Mouse (Mus musculus) hindbrain, embryonic 10.5 days (tissue): ENCODE measurements around the gene Rpl37. TPM values are rescaled to one million over a fixed set of nuclear protein-coding genes. Genes with fewer than 3 reads are reported as not detected.
A peak's percentile ranks its signal among the peaks of the same experiment; 100 is the strongest.

Experiments
- DNase-seq: peaks from one replicate; pipeline ENCODE4 v3.0.0-alpha.2; 2017; ENCODE audit warnings: low spot score
- H3K27ac ChIP-seq: fragments of 300-500 bp; sonication (generic); 2 replicates; pipeline ENCODE4 v1.5.1; 2016; ENCODE audit warnings: mild to moderate bottlenecking, moderate library complexity
- H3K27me3 ChIP-seq: fragments of 300-500 bp; sonication (generic); 2 replicates; pipeline ENCODE4 v1.6.1; 2016; ENCODE audit warnings: mild to moderate bottlenecking; ENCODE audit not compliant: poor library complexity, insufficient read depth, severe bottlenecking
- H3K36me3 ChIP-seq: fragments of 300-500 bp; sonication (generic); 2 replicates; pipeline ENCODE4 v1.6.1; 2016; ENCODE audit warnings: mild to moderate bottlenecking, moderate library complexity
- H3K4me1 ChIP-seq: fragments of 300-500 bp; sonication (generic); replicated peaks from 2 replicates; pipeline ENCODE4 v1.6.1; 2016; ENCODE audit warnings: mild to moderate bottlenecking
- H3K4me3 ChIP-seq: fragments of 300-500 bp; sonication (generic); 2 replicates; pipeline ENCODE4 v1.5.1; 2016; ENCODE audit warnings: mild to moderate bottlenecking, moderate library complexity
- H3K9me3 ChIP-seq: fragments of 300-500 bp; sonication (generic); 2 replicates; pipeline ENCODE4 v1.6.1; 2016; ENCODE audit warnings: mild to moderate bottlenecking, moderate library complexity
- WGBS: fragments of 180-500 bp; shearing (Covaris S2); methylation state at CpG from one replicate; pipeline ENCODE4 v1.1.7; 2016; 5-methylcytosine and 5-hydroxymethylcytosine counted together
- polyA plus RNA-seq: library from polyadenylated mRNA; unstranded; fragments of >200 nt; fragmentation: Nextera tagmentation; extraction: Ambion mirVana; gene quantifications from 2 replicates; pipeline ENCODE4 v1.2.1, GENCODE M21; 2016

Gene Rpl37
- polyA plus RNA-seq, 1 experiment from 2014 or later = 417 TPM

DNA sequence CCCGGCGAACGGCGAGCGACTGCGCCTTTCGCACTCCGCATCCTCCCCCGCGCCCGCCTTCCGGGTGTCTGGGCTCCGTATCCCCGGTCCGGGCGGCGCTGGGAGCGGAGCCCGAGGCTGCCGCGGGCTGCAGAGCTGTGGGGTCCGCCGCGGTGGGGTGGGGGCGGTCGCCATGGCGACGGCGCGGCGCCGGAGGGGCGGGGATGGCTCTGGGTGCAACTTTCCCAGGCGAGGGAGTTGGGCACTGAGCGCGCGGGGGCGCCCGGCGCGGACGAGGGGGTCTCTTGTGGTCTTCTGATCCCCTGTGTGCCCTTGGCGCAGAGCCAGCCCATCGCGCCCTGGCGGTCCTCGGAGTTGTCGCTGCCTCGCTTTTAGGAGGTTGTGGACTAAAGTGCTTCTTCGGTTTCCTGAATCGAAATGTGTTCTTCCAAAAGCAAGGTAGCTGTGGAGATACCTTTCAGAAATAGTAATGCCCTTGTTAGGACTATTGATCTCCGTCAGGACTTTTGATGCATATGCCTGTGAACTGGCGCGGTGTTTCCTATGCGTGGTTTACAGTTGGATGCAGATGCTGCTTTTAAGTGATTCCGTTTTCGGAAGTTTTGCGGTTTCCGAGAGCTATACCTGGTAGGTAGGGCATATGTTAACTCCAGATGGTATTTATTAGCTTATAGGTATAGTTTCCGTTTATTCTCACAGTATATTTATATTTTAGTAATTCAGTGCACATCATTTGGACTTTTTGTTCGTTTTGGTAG lies 27.8 kb downstream of the Rpl37 start:
- H3K36me3 ChIP-seq = no peaks in the 10 kb centered on the region
- DNase-seq = peak; percentile 83
- no peaks in the 10 kb centered on the region for H3K9me3 ChIP-seq
- H3K4me3 ChIP-seq = peak overlapping the region; percentile 84
- peak overlapping the region; percentile 95 for H3K27ac ChIP-seq
- 2% methylated on average over 61 of the region's 61 CpGs for WGBS
- no peaks in the 10 kb centered on the region for H3K27me3 ChIP-seq
- peaks cover 18% of the 10 kb centered on the region for H3K4me1 ChIP-seq

GRCm38 (mm10) chr15:5145196-5145945 lies 28.9 kb downstream of the Rpl37 start:
- peaks cover 18% of the 10 kb centered on the region for H3K4me1 ChIP-seq
- no peak for DNase-seq
- H3K36me3 ChIP-seq = no peaks in the 10 kb centered on the region
- no peaks in the 10 kb centered on the region for H3K27me3 ChIP-seq
- H3K9me3 ChIP-seq = no peaks in the 10 kb centered on the region
- WGBS = 48% methylated on average over 9 of the region's 9 CpGs
- peak overlapping the region; percentile 84 for H3K4me3 ChIP-seq
- H3K27ac ChIP-seq = 0 out of 2 replicates have a peak overlapping the region, but pooled peaks have one; percentile 23

DNA sequence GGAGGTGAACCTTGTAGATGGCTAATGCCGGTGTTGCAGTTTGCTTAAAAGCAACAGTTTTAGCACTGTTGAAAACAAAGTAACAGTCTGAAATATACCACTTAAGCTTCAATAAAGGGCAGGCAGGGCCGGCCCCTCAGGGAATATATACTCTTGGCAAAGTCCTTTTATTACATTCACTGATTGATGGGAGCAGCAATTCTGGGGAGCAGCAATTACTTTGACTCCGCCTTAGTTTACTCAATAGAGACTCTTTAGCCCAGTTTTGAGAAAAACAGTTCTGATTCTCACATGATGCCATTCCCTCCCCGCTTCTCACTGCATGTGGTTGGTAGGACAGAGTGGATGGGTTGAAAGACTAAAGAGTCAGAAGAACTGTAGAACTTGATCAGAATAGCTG lies 32.7 kb downstream of the Rpl37 start:
- 82% methylated on average over 4 of the region's 4 CpGs for WGBS

DNA sequence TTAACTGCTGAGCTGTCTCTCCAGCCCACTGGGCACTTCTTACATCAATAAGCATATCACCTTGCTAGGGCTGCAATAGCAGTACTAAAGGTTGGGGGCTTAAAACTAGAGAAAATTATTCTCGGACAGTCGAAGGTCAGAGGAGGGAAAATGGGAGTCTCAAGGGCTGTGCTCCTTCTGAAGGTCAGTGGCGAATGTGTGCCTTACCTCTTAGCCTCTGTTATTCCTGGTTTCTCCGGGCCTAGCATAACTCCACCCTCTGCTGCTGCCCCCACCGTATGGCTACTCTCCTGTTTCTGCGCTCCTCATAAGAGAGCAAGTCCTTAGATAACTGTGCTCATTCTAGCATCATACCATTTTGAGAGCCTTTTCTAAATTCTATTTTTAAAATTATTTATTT lies 35.7 kb downstream of the Rpl37 start:
- Histone ChIP-seq H3K4me3 (no peak overlapping the region), H3K36me3 (no peaks in the 10 kb centered on the region), H3K27me3 (no peaks in the 10 kb centered on the region), H3K4me1 (peaks cover 7% of the 10 kb centered on the region; the same call in 1 of the 2 replicates), H3K9me3 (no peaks in the 10 kb centered on the region), H3K27ac (no peak overlapping the region)
- WGBS = 97% methylated on average over 6 of the region's 6 CpGs
- DNase-seq = no peak

More for the DNA sequence above, 32.7 kb downstream of the Rpl37 start:
- Histone ChIP-seq H3K27me3 (no peaks in the 10 kb centered on the region), H3K9me3 (no peaks in the 10 kb centered on the region), H3K4me1 (peaks cover 18% of the 10 kb centered on the region), H3K4me3 (no peak overlapping the region), H3K36me3 (no peaks in the 10 kb centered on the region), H3K27ac (no peak overlapping the region)
- DNase-seq = no peak

- H3K9me3 ChIP-seq = no peaks in the 10 kb centered on the region
- H3K27me3 ChIP-seq = no peaks in the 10 kb centered on the region
- no peak overlapping the region for H3K27ac ChIP-seq
- 89% methylated on average over 9 of the region's 9 CpGs for WGBS
- H3K4me3 ChIP-seq = no peak overlapping the region
- DNase-seq = no peak
- no peaks in the 10 kb centered on the region for H3K36me3 ChIP-seq
- 0 out of 2 replicates have a peak, but pooled peaks cover 2% of the 10 kb centered on the region for H3K4me1 ChIP-seq
Measured at GRCm38 (mm10) chr15:5154621-5155020, 38.2 kb downstream of the Rpl37 start.

GRCm38 (mm10) chr15:5155093-5155492 lies 38.6 kb downstream of the Rpl37 start:
- Histone ChIP-seq H3K36me3 (no peaks in the 10 kb centered on the region), H3K27me3 (no peaks in the 10 kb centered on the region), H3K4me1 (0 out of 2 replicates have a peak, but pooled peaks cover 2% of the 10 kb centered on the region), H3K27ac (no peak overlapping the region), H3K9me3 (no peaks in the 10 kb centered on the region), H3K4me3 (no peak overlapping the region)
- no peak for DNase-seq
- WGBS = 86% methylated on average over 5 of the region's 5 CpGs

DNA sequence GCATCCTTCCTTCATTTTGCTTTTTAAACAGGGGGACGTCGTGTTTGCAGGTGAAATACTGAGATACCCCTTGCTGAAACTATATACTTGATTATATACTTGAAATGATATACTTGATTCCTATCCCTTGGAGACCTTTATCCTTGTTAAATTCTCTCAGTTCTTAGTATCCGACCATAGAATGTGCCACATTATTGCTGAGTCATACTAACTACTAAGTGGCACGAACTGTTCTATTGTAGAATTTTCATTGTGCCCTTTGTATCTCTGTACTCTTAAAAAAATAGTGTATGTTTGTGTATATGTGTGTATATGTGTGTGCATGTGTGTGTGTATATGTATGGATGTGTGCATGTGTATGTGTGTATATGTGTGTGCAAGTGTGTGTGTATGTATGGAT lies 39.9 kb downstream of the Rpl37 start:
- Histone ChIP-seq H3K36me3 (peaks cover 8% of the 10 kb centered on the region), H3K4me3 (no peak overlapping the region), H3K9me3 (no peaks in the 10 kb centered on the region), H3K27me3 (no peaks in the 10 kb centered on the region), H3K4me1 (0 out of 2 replicates have a peak, but pooled peaks cover 2% of the 10 kb centered on the region), H3K27ac (no peak overlapping the region)
- no peak for DNase-seq
- 94% methylated on average over 4 of the region's 4 CpGs for WGBS

GRCm38 (mm10) chr15:5157386-5157785 lies 40.9 kb downstream of the Rpl37 start:
- no peak for DNase-seq
- WGBS = 87% methylated on average over 1 of the region's 1 CpGs
- Histone ChIP-seq H3K27ac (no peak overlapping the region), H3K36me3 (peaks cover 15% of the 10 kb centered on the region), H3K27me3 (no peaks in the 10 kb centered on the region), H3K4me1 (0 out of 2 replicates have a peak, but pooled peaks cover 2% of the 10 kb centered on the region), H3K9me3 (no peaks in the 10 kb centered on the region), H3K4me3 (no peak overlapping the region)

DNA sequence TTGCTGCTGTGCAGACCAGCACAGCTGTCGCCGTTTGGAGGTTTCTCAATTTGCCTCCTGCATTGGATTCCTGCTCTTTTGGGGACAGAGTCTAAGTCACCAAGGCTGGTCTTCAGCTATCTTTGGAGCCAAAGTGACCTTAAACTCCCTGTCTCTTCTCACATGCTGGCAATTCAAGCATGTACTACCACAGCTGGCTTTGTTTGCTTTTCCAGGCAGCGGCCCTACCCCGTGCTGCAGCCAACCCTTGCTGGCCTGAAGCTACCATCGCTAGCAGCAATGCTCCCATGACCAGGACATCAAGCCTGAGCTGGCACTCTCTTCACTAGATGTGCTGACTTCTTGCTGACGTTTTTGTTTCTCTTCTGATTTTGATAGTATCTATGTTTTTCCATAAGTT lies 42.4 kb downstream of the Rpl37 start:
- no peaks in the 10 kb centered on the region for H3K27me3 ChIP-seq
- H3K9me3 ChIP-seq = no peaks in the 10 kb centered on the region
- WGBS = 80% methylated on average over 6 of the region's 6 CpGs
- 0 out of 2 replicates have a peak, but pooled peaks cover 2% of the 10 kb centered on the region for H3K4me1 ChIP-seq
- no peak overlapping the region for H3K4me3 ChIP-seq
- H3K27ac ChIP-seq = no peak overlapping the region
- peaks cover 26% of the 10 kb centered on the region for H3K36me3 ChIP-seq
- DNase-seq = no peak

DNA sequence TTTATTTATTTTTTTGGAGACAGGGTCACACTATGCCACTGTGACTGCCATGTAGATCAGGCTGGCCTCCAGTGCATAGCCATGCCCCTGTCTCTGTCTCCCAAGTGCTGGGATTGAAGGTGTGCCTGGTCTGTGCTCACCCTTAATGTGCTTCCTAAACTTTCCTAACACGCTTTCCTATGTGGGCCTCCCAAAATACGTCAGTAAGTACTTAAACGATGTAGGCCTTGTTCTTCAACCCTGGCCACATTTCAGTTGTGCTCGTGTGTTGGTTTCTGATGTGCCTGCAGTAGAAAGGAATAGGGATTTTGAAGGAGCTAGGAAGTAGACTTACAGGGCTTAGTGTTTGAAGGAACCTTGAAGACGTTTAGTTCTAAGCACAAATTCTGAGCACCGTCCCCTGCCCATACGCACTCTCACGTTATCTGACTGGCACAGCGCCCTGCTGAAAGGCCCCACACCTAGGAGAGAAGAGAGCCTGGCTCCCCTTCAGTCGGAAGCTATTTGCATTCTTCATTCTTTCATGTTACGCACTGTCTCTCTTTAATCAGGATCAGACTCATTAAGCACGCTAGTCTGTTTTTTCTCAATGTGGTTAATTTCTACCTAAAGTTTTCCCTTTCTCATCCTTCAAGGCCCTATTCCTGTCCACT lies 48.8 kb downstream of the Rpl37 start:
- no peak overlapping the region for H3K4me3 ChIP-seq
- H3K27ac ChIP-seq = no peak overlapping the region
- no peaks in the 10 kb centered on the region for H3K27me3 ChIP-seq
- WGBS = 90% methylated on average over 12 of the region's 12 CpGs
- DNase-seq = no peak
- H3K4me1 ChIP-seq = no peaks in the 10 kb centered on the region
- no peaks in the 10 kb centered on the region for H3K9me3 ChIP-seq
- peaks cover 67% of the 10 kb centered on the region for H3K36me3 ChIP-seq
